Mouse (Mus musculus): ENCODE measurements around the gene Lrrc56.

Lrrc56 gene

DNA sequence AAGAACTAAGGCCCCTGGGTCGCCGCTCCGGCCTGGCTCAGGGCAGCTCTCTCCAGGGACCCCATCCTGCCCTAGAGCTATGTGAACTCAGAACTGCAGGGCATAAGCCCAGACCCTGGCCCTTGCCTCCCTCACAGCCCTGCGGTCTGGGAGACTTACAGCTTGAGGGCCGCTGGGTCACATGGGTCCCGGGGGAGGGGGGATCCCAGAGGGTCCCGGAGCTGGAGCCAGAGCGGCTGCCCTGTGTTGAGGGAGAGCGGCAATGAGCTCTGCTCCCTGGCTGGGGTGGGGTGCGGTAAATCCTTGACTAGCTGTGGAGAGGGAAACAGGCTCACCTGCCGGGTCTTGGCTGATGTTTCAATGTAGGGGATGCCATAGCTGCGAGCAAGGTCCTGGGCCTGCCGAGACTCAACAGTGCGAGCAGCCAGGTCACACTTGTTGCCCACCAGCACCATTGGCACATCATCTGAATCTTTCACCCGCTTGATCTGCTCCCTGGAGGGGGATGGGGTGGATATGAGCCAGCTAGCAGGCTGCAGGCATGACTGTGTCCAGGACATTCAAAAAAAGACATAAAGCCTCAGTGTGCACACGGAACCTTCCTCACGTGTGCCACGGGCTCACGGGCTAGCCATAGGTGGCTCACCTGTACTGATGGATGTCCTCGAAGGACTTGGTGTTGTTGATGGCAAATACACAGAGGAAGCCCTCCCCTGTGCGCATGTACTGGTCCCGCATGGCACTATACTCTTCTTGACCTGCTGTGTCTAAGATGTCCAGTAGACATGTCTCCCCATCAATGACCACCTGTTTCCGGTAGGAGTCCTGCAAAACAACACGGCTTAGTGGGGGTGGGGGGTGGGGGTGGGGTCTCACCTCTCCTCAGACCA lies 1.9 kb upstream of the Lrrc56 start:
- no peak for DNase-seq (ENCODE audit: low spot score in 2 of 2)

DNA sequence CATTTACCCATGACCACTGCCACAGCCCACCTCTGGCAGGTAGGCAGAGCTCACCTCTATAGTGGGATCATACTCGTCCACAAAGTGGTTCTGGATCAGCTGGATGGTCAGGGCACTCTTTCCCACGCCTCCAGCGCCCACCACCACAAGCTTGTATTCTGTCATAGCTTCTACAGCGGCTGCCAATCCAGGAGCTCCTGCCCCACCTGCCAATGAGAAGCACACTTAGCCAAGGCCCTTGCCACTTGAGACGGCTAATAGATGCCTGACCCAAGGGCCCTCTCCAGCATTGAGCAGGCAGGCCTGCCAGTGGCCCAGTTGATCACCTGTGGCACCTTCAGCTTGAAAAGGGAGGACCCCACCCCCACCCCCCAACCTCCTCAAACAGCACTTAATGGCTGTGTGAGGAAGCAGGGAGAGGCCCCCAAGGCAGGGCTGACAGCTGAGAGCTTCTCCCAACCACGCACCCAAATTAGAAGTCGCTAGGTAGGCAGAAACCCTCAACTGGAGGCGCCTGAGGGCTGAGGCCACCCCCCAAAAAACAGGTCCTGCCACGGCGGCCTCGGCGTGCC lies 1.1 kb upstream of the Lrrc56 start:
- DNase-seq (ENCODE audit: low spot score in 2 of 2): no peak

DNA sequence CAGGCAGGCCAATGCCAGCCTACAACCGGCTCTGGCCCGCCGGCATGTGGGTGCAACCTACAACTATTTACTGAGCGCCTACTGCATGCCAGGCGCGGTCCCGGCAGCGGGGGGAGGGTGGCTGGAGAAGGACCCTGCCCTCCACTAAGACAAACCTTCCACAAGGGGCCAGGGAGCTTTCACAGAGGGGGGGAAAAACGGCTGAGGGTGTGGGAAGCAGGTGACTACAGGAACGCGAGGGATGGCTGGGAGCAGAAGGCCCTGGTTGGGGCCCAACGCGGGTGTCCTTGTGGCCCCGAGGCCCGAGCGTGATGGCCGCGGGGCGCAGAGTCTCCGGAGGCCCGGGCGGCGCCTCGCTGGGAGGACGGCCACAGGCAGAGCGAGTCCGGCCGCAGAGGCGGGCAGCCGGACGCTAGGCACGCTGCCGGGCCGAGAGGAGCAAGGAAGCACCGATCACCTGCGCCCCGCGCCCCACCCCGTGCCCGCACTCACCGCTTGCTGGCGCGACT lies 555 bp upstream of the Lrrc56 start:
- DNase-seq (ENCODE audit: low spot score in 2 of 2): peak in 1 of 2 experiments; percentile 71

DNA sequence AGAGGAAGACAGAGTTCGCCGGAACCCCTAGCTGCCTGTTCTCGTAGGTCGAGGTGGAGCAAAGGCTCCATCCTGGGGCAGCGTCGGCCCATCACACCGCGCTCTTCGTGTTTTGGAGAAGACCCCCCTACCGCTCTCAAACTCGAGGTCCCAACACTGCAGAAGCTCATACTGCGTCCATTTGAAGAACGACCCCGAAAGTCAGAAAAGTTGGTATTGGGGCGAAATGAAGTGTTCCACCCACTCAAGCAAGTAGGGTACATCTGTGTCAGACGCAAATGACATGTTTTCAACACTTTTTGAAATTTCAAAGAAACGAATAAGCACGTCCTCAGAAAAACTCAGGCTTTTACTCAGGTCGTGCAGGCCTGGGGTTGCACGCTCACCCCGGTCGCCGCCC lies 452 bp downstream of the Lrrc56 start:
- DNase-seq (ENCODE audit: low spot score in 2 of 2): no peak

DNA sequence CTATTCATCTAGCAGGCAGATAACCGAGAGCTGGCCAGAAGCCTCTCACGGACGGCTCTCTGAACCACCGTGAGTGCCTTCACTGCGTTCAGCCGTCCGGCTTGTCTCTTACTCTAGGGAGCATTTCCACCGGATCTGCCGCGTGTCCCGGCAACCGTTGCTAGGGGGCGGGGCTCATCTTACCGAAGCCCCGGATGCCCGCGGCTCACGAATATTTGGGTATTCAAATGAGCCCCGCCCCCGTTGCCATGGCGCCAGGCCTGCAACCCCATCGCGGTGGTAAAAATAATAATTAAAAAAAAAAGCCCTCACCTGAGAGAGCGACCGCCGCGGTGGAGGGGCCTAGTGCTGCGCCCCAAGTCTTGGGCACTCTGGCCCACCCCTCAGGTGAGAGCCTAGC lies 873 bp downstream of the Lrrc56 start:
- peak; percentile 80 to 92 for DNase-seq (ENCODE audit: low spot score in 2 of 2)

DNA sequence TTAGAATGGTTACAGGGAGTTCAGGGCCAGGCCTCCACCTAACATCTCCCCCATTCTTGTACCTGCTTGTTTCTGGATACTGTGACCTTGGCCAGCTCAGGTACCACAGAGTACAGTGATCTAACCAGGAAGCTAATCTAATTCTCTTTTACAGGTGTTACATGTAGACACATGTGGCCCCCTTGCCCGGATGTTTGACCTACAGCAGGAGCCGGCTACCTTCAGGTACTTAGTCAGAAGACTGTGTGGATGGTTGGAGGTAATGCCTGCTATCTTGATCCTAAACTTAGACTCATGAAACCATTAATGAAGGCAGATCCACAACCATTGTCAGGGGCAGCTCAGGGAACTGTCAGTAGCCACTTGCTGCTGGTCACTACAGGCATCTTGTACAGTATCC lies 1.8 kb downstream of the Lrrc56 start:
- no peak for DNase-seq (ENCODE audit: low spot score in 2 of 2)

DNA sequence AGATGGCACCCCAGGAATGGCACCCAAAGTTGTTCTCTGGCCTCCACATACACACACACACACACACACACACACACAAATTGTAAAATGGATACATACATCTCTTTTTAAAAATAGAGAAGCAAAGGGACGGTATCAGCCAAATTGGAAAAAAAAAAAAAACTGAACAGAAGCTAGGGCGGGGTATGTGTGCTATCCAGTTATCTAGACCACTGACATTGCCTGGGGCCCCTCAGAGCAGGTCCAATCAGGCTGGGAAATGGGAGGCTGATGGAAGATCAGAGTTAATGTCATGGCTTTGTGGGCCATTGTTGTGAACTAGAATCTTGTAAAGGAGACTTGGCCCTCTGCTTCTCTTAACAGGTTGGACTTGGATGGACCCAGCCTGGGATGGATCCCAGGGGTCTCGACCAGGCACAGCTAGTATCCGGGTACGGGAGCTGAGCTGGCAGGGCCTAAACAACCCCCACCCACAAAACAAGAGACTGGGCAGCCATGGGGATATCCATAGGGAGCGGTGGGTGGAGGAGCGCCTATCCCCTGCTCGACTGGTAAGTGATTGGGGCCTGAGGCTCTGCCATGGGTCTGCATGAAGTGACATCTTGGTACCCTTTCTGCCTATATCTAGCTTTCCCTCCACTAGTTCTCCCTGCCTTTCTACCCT lies 2.8 kb downstream of the Lrrc56 start:
- DNase-seq (ENCODE audit: low spot score in 2 of 2): no peak

DNA sequence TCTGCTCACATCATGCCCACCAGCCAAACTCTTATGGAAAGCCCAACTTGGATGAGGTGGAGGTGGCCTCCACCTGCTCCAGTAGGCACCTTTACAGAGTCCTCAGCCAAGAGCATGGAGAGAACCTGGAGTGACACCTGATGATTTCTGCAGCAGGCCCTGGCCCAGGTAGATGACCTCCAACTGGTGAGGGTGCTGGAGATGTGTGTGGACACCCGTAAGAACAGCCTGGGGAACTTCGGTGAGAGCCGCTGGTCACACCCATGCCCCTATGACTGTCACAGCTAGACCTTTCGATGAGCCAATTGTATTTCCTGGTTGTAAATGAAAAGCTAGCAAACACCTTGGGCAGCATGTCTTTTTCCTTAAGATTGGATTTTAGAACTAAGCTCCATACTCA lies 4.2 kb downstream of the Lrrc56 start:
- DNase-seq (ENCODE audit: low spot score in 2 of 2): no peak

DNA sequence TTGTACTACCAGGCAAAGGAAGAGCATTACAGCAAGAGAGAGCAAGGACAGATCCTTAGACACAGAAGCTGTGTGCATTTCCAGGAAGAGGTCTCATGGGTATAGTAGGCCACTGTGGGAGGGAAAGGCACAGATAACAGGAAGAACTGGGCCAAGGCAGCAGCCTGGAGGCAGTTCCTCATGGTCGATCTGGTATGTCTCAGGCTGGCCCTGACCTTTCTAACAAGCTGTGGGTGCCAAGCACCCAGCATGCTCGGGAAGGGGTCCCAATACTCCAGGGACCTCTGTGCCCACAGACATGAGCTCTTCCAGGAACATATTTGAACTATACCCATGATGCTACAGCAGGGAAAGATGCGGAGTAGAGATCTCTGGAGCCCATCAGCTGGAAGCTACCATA lies 10.6 kb downstream of the Lrrc56 start:
- peak in 1 of 2 experiments; percentile 32 for DNase-seq (ENCODE audit: low spot score in 2 of 2)

DNA sequence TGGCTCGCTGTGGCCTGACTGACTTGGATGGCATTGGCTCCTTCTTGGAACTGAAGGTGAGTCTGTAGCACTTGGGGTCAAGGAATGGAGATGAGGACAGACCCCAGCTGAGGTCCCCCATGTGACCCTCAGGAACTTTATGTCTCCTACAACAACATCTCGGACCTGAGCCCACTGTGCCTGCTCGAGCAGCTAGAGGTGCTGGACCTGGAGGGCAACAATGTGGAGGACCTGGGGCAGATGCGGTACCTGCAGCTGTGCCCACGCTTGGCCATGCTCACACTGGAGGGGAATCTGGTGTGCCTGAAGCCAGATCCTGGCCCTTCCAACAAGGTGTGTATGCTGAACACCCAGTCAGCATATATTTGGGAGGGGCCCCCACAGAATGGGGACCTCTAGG lies 11.5 kb downstream of the Lrrc56 start:
- no peak for DNase-seq (ENCODE audit: low spot score in 2 of 2)

DNA sequence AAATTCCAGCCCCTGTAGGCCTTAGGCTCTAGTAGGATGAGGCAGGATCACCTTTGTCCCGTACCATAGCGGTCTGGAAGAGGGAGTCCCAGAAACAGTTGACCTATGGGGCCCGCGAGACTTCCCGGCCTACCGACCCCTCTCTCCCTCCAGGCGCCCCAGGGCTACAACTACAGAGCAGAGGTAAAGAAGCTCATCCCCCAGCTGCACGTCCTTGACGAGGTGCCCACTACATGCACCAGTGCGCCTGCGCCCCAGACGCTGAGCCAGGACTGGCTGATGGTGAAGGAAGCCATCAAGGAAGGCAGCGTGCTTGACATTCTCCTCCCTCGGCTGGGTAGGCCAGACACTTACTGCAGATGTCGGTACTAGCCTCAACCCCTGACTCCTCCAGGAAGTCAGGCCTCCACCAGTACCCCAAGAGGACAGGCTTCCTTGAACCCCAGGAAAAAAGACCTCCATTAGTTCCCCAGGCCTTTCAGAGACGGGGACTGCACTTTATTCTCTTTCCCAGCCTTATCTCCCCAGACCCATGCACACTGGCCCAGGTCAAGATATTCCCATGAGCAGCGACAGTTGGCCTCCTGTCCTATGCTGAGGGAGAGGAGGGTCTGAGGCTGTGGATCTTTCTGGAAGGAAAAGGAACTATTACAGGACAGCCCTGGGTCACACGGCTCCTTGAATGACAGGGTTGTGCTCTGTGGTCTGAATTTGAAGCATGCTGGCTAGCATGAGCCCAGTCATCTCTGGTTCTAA lies 12.4 kb downstream of the Lrrc56 start:
- no peak for DNase-seq (ENCODE audit: low spot score in 2 of 2)

DNA sequence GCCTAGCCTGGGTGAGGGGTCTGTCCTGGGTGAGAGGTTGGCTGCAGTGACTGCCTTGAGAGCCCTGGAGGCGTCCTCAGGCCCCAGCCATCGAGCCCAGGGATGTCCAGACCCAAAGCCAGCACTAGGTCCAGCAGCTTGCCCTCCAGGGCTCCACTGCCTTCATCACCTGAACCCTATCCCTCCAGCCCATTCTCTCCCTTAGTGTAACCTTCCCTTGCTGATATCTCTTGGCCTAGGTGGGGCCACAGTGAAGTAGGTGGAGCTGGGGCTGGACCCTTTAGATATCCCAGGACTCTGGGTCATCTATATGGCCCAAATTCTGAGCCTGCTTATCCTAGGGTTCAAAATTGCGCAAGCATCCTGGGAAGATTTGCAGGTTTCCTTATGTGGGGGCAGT lies 15.6 kb downstream of the Lrrc56 start:
- no peak for DNase-seq (ENCODE audit: low spot score in 2 of 2)

DNA sequence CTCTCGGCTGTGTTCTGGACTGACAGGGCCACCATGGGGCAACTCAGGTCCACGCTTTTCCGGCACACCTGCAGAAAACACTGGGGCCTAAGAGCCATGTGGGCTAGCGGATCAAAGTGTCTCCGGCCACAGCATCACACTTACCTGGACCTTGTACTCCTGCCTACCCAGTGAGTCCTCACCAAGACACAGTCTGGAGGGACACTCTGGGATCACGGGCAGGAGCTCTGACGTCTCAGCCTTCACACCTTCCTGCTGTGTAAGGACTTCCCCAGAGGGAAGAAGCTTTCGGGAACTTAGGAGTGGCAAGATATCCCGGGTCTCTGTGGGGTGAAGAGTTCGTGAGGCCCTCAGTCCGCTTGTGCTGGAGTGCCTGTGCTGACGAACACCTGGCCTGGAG lies 16.2 kb downstream of the Lrrc56 start:
- DNase-seq (ENCODE audit: low spot score in 2 of 2): no peak

DNA sequence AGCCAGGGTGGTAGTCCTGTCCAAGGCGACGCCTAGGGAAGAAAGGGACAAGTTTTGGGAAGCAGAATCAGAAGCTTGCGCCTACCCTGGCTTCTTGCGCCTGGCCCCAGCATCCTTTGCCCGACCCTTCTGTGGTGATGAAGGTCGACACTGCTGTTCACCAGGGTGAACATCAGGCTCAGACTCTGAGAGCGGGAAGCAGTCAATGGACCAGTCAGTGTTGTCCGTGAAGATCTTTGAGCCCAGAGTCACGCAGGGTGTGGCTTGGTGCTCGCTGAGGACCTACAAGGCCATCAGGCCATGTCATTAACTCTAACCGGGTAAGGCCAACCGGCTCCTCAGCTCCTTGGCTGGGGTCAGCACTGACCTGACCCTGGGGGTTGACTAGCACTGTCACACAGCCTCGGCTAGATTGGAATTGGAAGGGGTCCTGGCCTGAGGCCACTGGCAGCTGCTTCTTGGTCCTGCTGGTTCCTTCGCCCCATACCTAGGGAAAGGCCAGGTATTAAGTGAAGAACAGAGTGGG lies 16.7 kb downstream of the Lrrc56 start:
- DNase-seq (ENCODE audit: low spot score in 2 of 2): no peak

DNA sequence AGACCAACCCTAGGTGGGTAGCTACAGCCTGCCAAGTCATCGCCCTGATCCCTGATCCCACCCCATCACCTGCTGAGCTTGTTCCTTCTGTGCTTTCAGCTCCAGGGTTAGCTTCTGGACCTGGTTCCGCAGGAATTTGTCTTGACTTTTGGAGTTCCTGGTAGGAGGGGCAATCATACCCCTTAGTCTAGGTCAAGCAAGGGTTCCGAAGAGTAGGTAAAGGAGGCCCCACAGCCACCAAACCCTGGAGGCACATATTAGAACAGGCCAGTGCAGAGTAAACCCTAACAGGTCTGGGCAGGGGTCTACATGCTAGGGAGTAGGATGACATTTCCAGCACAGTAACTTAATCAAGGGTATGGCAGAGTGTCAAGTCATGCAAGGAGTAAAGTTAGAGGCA lies 19.2 kb downstream of the Lrrc56 start:
- DNase-seq (ENCODE audit: low spot score in 2 of 2): no peak

DNA sequence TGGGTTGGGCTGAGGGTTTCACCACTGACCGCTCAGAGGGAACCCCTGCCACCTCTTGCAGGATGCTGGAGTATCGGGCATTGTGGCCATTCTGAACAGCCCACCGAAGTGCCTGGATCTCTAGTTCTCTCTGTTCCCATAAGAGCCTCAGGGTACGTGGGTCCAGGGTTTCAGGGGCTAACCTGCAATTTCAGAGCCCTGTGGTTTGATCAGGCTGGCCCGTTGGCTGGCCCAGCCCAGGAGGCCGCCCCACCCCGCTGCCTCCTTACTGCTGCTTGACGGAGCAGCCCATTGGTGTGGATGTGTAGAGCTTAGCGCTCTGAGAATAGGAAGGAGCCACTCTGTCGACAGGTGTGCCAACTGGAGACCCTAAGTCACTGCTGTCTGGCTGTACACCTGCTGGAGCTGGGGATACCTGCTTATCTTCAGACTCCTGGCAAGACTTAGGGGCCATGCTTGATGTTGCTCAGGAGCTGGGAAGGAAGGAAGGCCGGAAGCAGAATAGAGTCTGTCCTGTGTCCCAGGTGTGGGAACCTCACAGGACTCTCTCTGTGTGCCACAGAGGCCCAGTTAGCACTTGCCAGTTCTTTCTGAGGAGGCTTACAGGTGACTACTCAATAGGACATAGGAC lies 19.8 kb downstream of the Lrrc56 start, which contains the start of gene Lmntd2:
Lmntd2 (minus strand) TSS at position 476 of the 631 bp plus-strand sequence.
- no peak for DNase-seq (ENCODE audit: low spot score in 2 of 2)

DNA sequence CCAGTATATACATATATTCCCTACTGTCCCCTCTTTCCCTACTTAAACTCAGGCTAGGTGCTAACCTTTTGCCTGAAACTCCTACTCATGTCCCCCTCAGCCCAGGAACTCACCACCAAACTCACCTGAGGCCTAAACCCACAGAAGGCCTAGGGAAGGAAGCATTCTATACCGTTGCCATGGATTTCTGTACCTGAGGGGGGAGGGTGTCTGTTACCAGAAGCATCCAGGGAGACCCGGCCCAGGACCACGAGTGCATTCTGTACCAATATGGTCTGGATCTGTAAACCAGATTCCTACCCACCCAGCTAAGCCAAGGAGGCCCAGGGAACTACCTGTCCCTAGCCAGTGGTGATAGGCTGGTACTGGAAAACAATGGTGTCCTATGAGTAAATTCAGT lies 20.4 kb downstream of the Lrrc56 start:
- no peak for DNase-seq (ENCODE audit: low spot score in 2 of 2)

DNA sequence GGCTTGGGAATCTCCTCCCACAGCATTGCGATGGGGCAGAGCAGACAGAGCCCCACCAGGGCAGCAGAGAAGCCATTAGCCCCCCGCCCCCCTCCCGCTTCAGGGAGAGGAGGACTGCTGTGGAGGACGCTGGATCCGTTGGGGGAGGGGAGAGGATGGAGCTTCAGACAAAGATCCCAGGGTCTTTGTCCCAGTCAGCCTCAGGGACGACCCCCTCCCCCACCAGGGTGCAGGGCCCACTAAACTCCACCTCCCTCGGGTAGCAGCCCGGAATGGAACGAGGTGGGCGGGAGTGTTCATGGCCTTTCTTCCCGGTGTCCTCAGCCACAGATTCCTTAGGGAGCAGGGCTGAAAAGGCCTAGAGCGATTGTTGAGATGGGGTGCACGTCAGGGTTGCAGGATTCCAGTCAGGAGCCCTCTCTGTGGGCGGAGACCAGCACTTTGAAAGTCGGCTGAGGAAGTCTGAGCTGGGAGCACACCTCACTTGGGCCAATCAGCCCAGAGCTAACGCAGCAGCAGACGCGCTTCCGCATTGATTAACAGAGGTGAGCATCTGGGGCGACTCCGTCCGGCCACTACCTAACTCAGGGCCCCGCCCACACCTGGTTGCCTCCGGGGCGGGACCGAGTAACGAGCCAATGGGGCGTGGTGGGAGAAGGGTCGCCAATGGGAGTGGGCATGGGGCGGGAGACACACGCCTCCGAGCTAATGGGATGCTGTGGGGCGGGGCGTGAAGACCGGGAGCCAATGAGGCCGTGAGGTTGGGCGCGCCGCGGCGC lies 21.3 kb downstream of the Lrrc56 start, which contains the start of gene Rassf7:
Rassf7 (plus strand) TSS at position 760 of the 779 bp plus-strand sequence.
- peak; percentile 90 to 92 for DNase-seq (ENCODE audit: low spot score in 2 of 2)

DNA sequence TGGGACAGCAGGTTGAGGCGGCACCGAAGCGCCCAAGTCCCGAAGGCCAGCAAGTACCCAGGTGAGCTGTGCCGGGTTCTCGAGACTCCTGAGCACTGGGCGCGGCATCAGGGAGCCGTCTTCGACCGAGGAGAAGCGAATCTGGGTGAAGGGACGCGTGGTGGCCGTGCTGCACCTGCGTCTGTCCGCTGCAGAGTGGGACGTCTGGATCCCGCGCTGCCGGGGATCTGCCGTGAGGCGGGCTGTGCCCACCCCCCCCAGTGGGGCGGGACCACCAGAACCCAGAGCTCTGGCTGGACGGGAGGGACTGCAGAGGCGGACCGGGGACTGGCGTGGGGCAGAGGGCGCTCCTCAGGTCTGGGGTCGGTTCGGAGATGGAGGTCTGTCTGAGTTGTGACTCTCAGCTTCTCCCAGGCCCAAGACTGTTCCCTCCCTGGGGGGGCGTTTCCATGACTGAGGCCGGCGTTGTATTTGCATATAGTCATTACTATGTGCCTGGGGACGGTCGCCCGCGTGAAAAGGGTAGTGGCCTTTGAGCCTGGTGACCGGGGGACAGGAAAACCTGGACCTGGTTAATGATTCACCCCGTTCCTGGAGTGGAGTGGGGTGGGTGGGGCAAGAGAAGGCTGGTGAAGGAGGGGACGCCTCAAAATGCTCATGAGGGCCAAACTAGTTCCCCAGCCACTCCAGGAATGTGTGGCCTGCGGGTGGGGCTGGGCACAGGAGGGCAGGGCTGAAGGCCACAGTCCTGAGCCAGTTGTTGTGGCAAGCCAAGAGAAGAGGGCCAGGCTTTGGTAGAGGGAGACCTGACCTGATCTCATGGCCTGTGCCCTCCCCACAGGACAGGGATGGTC lies 22.1 kb downstream of the Lrrc56 start:
- DNase-seq (ENCODE audit: low spot score in 2 of 2): peak; percentile 72 to 74
